ENCODE assay signal across 16 mouse cellular contexts in the genomic region with DNA sequence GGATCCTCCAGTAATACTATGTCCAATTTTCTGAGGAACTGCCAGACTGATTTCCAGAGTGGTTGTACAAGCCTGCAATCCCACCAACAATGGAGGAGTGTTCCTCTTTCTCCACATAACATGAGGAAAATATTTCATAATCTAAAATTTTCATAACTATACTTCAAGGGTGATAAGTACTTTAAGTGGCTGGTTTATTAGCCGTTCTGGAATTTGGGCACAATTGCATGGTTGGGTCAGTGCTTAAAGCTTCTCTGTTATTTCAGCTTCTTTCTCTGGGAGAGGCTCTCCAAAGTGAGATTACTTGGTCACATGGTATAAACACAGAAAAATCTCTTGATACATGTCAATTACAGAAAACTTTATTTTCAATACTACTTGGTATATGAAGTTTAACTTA.
"Had no signal": no experiment of that assay in that cellular context is flagged by ENCODE, and none has a peak within 500 bp of the region (broad histone marks: within the 10 kb centered on the region; RNA-seq: fewer than 3 reads in every experiment).

No protein-coding gene starts in this region.

- H3K9ac ChIP-seq: neural tube, embryonic 13.5 days; neural tube, embryonic 15.5 days; stomach, embryonic 15.5 days had no signal

- H3K27me3 ChIP-seq: neural tube, embryonic 13.5 days; neural tube, embryonic 15.5 days; stomach, embryonic 15.5 days had no signal

- H3K4me1 ChIP-seq: neural tube, embryonic 13.5 days; neural tube, embryonic 15.5 days; stomach, embryonic 15.5 days had no signal

- H3K36me3 ChIP-seq: neural tube, embryonic 13.5 days; neural tube, embryonic 15.5 days; stomach, embryonic 15.5 days had no signal

- DNase-seq: retina, postnatal 1 day; right cerebral cortex, adult 18-20 months; right cerebral cortex, postnatal 14 days; right cerebral cortex, postnatal 25 days; right cerebral cortex, postnatal 4 days; spleen, adult 18-20 months; thymus, adult 18-20 months; thymus, adult 2 months; thymus, postnatal 14 days; thymus, postnatal 25 days; thymus, postnatal 36 days; thymus, postnatal 4 days had no signal

- H3K9me3 ChIP-seq: neural tube, embryonic 13.5 days; neural tube, embryonic 15.5 days; stomach, embryonic 15.5 days had no signal

- H3K27ac ChIP-seq: neural tube, embryonic 13.5 days; neural tube, embryonic 15.5 days; stomach, embryonic 15.5 days; stomach, postnatal 0 days had no signal

- H3K4me2 ChIP-seq: neural tube, embryonic 13.5 days; neural tube, embryonic 15.5 days; stomach, embryonic 15.5 days had no signal

- H3K4me3 ChIP-seq: neural tube, embryonic 13.5 days; neural tube, embryonic 15.5 days; stomach, embryonic 15.5 days had no signal
